Comparison of ENCODE assay signal across 24 mouse cellular contexts in genomic region chr3:157224920-157225319, GRCm38 (mm10).
DNase-seq lines count a peak whose midpoint lies in the region; ATAC-seq lines count a peak whose summit lies in the region.
"Had no signal": no experiment of that assay in that cellular context is flagged by ENCODE, and none has a peak within 500 bp of the region (broad histone marks: within the 10 kb centered on the region; RNA-seq: fewer than 3 reads in every experiment).

No protein-coding gene starts in this region.

- no peak overlapping the region for H3K27ac ChIP-seq in hindbrain, embryonic 11.5 days (ENCODE audit: low read depth, low read length)
- no peak overlapping the region for H3K27ac ChIP-seq in hindbrain, embryonic 14.5 days
- H3K27ac ChIP-seq in midbrain, embryonic 15.5 days, result peak overlapping the region; percentile 20; the same call in 1 of the 2 replicates
- H3K27ac ChIP-seq in midbrain, embryonic 10.5 days (replicated peaks), result no peak overlapping the region
- H3K27ac ChIP-seq: embryonic facial prominence, embryonic 12.5 days; embryonic facial prominence, embryonic 15.5 days; forebrain, embryonic 15.5 days; heart, adult 2 months; heart, embryonic 10.5 days; heart, embryonic 13.5 days; hindbrain, embryonic 13.5 days; hindbrain, postnatal 0 days had no signal

- no peak overlapping the region for H3K4me2 ChIP-seq in hindbrain, embryonic 11.5 days (replicated peaks; ENCODE audit: low read depth, low read length)
- H3K4me2 ChIP-seq in hindbrain, embryonic 14.5 days (replicated peaks), result no peak overlapping the region
- H3K4me2 ChIP-seq in midbrain, embryonic 15.5 days, result no peak overlapping the region
- H3K4me2 ChIP-seq: embryonic facial prominence, embryonic 12.5 days; embryonic facial prominence, embryonic 15.5 days; forebrain, embryonic 15.5 days; heart, embryonic 13.5 days; hindbrain, embryonic 13.5 days had no signal

- DNase-seq in hindbrain, embryonic 11.5 days (ENCODE audit: low spot score), result no peak
- DNase-seq in hindbrain, embryonic 14.5 days (ENCODE audit: low spot score), result no peak
- no peak for DNase-seq in midbrain, embryonic 10.5 days (ENCODE audit: low spot score)
- peak; percentile 23 for DNase-seq in mesoderm, embryonic 11.5 days (ENCODE audit: low read depth, low spot score)
- no peak for DNase-seq in heart, postnatal 36 days
- DNase-seq: adrenal gland, adult 2 months; adrenal gland, postnatal 14 days; cerebellum, adult 11-12 months; cerebellum, adult 8-10 months; cerebellum, postnatal 10 days; cerebellum, postnatal 36 days; gastrocnemius, postnatal 10 days; gastrocnemius, postnatal 36 days; heart, adult 2 months; heart, postnatal 14 days had no signal

- no peaks in the 10 kb centered on the region for H3K36me3 ChIP-seq in hindbrain, embryonic 11.5 days (ENCODE audit: control insufficient read depth, insufficient read depth, low read length)
- H3K36me3 ChIP-seq in hindbrain, embryonic 14.5 days (replicated peaks; ENCODE audit: control insufficient read depth, insufficient read depth), result no peaks in the 10 kb centered on the region
- no peaks in the 10 kb centered on the region for H3K36me3 ChIP-seq in midbrain, embryonic 15.5 days (replicated peaks)
- H3K36me3 ChIP-seq in midbrain, embryonic 10.5 days, result no peaks in the 10 kb centered on the region
- H3K36me3 ChIP-seq: embryonic facial prominence, embryonic 12.5 days; embryonic facial prominence, embryonic 15.5 days; forebrain, embryonic 15.5 days; heart, embryonic 10.5 days; heart, embryonic 13.5 days; hindbrain, embryonic 13.5 days had no signal

- H3K4me3 ChIP-seq in hindbrain, embryonic 11.5 days (ENCODE audit: low read depth, low read length), result no peak overlapping the region
- H3K4me3 ChIP-seq in hindbrain, embryonic 14.5 days (replicated peaks; ENCODE audit: low read length), result no peak overlapping the region
- no peak overlapping the region for H3K4me3 ChIP-seq in midbrain, embryonic 15.5 days
- no peak overlapping the region for H3K4me3 ChIP-seq in midbrain, embryonic 10.5 days
- H3K4me3 ChIP-seq: embryonic facial prominence, embryonic 12.5 days; embryonic facial prominence, embryonic 15.5 days; forebrain, embryonic 15.5 days; heart, adult 2 months; heart, embryonic 10.5 days; heart, embryonic 13.5 days; hindbrain, embryonic 13.5 days had no signal

- H3K9me3 ChIP-seq in hindbrain, embryonic 11.5 days (ENCODE audit: control insufficient read depth, low read length), result no peaks in the 10 kb centered on the region
- H3K9me3 ChIP-seq in hindbrain, embryonic 14.5 days (ENCODE audit: control insufficient read depth, low read length), result no peaks in the 10 kb centered on the region
- H3K9me3 ChIP-seq in midbrain, embryonic 15.5 days, result no peaks in the 10 kb centered on the region
- H3K9me3 ChIP-seq in midbrain, embryonic 10.5 days (replicated peaks), result no peaks in the 10 kb centered on the region
- H3K9me3 ChIP-seq: embryonic facial prominence, embryonic 12.5 days; embryonic facial prominence, embryonic 15.5 days; forebrain, embryonic 15.5 days; heart, embryonic 10.5 days; heart, embryonic 13.5 days; hindbrain, embryonic 13.5 days had no signal

- intact Hi-C loops in heart, postnatal 36 days (cut with DNase I), result no loop called here

- no peaks in the 10 kb centered on the region for H3K27me3 ChIP-seq in hindbrain, embryonic 11.5 days (ENCODE audit: control insufficient read depth, insufficient read depth, low read length)
- no peaks in the 10 kb centered on the region for H3K27me3 ChIP-seq in hindbrain, embryonic 14.5 days (ENCODE audit: control insufficient read depth, insufficient read depth, low read length)
- H3K27me3 ChIP-seq in midbrain, embryonic 15.5 days (replicated peaks), result no peaks in the 10 kb centered on the region
- H3K27me3 ChIP-seq in midbrain, embryonic 10.5 days (ENCODE audit: low read depth, poor library complexity, severe bottlenecking), result no peaks in the 10 kb centered on the region
- H3K27me3 ChIP-seq: embryonic facial prominence, embryonic 12.5 days; embryonic facial prominence, embryonic 15.5 days; forebrain, embryonic 15.5 days; heart, embryonic 13.5 days; hindbrain, embryonic 13.5 days had no signal

- ATAC-seq in hindbrain, embryonic 11.5 days (ENCODE audit: low FRiP score), result peak; percentile 71
- no peak for ATAC-seq in hindbrain, embryonic 14.5 days (ENCODE audit: low FRiP score)
- no peak; the same call in 1 of the 2 replicates for ATAC-seq in midbrain, embryonic 15.5 days (replicated peaks)
- ATAC-seq: CD4-positive, CD25-positive, alpha-beta regulatory T cell, adult 4 months; forebrain, embryonic 15.5 days; hindbrain, postnatal 0 days had no signal

- H3K4me1 ChIP-seq in hindbrain, embryonic 11.5 days (replicated peaks; ENCODE audit: control insufficient read depth, insufficient read depth, low read length), result no peaks in the 10 kb centered on the region
- H3K4me1 ChIP-seq in hindbrain, embryonic 14.5 days (replicated peaks; ENCODE audit: control insufficient read depth, insufficient read depth, low read length), result 0 out of 2 replicates have a peak, but pooled peaks cover 5% of the 10 kb centered on the region
- H3K4me1 ChIP-seq in midbrain, embryonic 15.5 days, result no peaks in the 10 kb centered on the region
- no peaks in the 10 kb centered on the region for H3K4me1 ChIP-seq in midbrain, embryonic 10.5 days
- H3K4me1 ChIP-seq: embryonic facial prominence, embryonic 12.5 days; embryonic facial prominence, embryonic 15.5 days; forebrain, embryonic 15.5 days; heart, embryonic 10.5 days; heart, embryonic 13.5 days; hindbrain, embryonic 13.5 days had no signal

- H3K9ac ChIP-seq in hindbrain, embryonic 11.5 days (ENCODE audit: low read depth, low read length), result no peak overlapping the region
- H3K9ac ChIP-seq in hindbrain, embryonic 14.5 days, result no peak overlapping the region
- H3K9ac ChIP-seq in midbrain, embryonic 15.5 days, result no peak overlapping the region
- H3K9ac ChIP-seq: embryonic facial prominence, embryonic 12.5 days; embryonic facial prominence, embryonic 15.5 days; forebrain, embryonic 15.5 days; heart, embryonic 13.5 days; hindbrain, embryonic 13.5 days had no signal

- WGBS in hindbrain, embryonic 11.5 days, result 56% methylated on average over 4 of the region's 4 CpGs
- WGBS in hindbrain, embryonic 14.5 days, result 47% methylated on average over 4 of the region's 4 CpGs
- 46% methylated on average over 4 of the region's 4 CpGs for WGBS in midbrain, embryonic 15.5 days
- WGBS in midbrain, embryonic 10.5 days, result 80% methylated on average over 4 of the region's 4 CpGs
